Mouse (Mus musculus) stomach, postnatal 0 days (tissue): ENCODE results near the gene Zfand3. TPM values are rescaled to one million over a fixed set of nuclear protein-coding genes. Genes with fewer than 3 reads are reported as not detected.

Source experiments
- ATAC-seq: fragments of 200-750 bp; cut with Nextera tagmentation; 2 replicates; pipeline ENCODE4 v1.8.0; 2017; ENCODE audit not compliant: low FRiP score, low TSS enrichment
- DNase-seq: peaks from one replicate; pipeline ENCODE4 v3.0.0-alpha.2; 2016; ENCODE audit warnings: low spot score
- H3K27ac ChIP-seq: fragments of 300-500 bp; sonication (generic); replicated peaks from 2 replicates; pipeline ENCODE4 v1.5.1; 2014; ENCODE audit warnings: mild to moderate bottlenecking, control low read depth
- H3K27me3 ChIP-seq: fragments of 300-500 bp; sonication (generic); 2 replicates; pipeline ENCODE4 v1.6.1; 2014; ENCODE audit warnings: low read length; ENCODE audit not compliant: control insufficient read depth, insufficient read depth
- H3K36me3 ChIP-seq: fragments of 300-500 bp; sonication (generic); 2 replicates; pipeline ENCODE4 v1.6.1; 2014; ENCODE audit warnings: low read length, mixed read lengths; ENCODE audit not compliant: control insufficient read depth, insufficient read depth
- H3K4me1 ChIP-seq: fragments of 300-500 bp; sonication (generic); replicated peaks from 2 replicates; pipeline ENCODE4 v1.6.1; 2014; ENCODE audit warnings: antibody characterized with exemption; ENCODE audit not compliant: control insufficient read depth, insufficient read depth
- H3K4me2 ChIP-seq: fragments of 300-500 bp; sonication (generic); replicated peaks from 2 replicates; pipeline ENCODE4 v1.6.1; 2014; ENCODE audit warnings: low read depth, mild to moderate bottlenecking, control low read depth, moderate library complexity
- H3K4me3 ChIP-seq: fragments of 300-500 bp; sonication (generic); 2 replicates; pipeline ENCODE4 v1.5.1; 2014; ENCODE audit warnings: low read depth, low read length, control low read depth
- H3K9ac ChIP-seq: fragments of 300-500 bp; sonication (generic); 2 replicates; pipeline ENCODE4 v1.6.1; 2014; ENCODE audit warnings: mild to moderate bottlenecking, low read length, control low read depth, mixed read lengths
- H3K9me3 ChIP-seq: fragments of 300-500 bp; sonication (generic); 2 replicates; pipeline ENCODE4 v1.6.1; 2016; ENCODE audit warnings: low read length; ENCODE audit not compliant: control insufficient read depth
- CTCF ChIP-seq: IDR thresholded peaks from 2 replicates; pipeline ENCODE4 v1.5.1; 2016; ENCODE audit warnings: antibody characterized with exemption, low read depth, mild to moderate bottlenecking, moderate library complexity
- EP300 ChIP-seq: optimal IDR thresholded peaks from 2 replicates; pipeline ENCODE3; 2016; ENCODE audit warnings: antibody characterized with exemption
- WGBS: fragments of 180-500 bp; shearing (Covaris S2); extraction: QIAGEN DNeasy Blood & Tissue Kit; methylation state at CpG from one replicate; pipeline ENCODE4 v1.1.7; 2014; 5-methylcytosine and 5-hydroxymethylcytosine counted together
- polyA plus RNA-seq: library from polyadenylated mRNA; unstranded; fragments of >200 nt; fragmentation: Nextera tagmentation; extraction: Ambion mirVana; gene quantifications from 2 replicates; pipeline ENCODE4 v1.2.1, GENCODE M21; 2015

The Zfand3 gene
- polyA plus RNA-seq, 1 experiment from 2014 or later, result 35.5 TPM

DNA sequence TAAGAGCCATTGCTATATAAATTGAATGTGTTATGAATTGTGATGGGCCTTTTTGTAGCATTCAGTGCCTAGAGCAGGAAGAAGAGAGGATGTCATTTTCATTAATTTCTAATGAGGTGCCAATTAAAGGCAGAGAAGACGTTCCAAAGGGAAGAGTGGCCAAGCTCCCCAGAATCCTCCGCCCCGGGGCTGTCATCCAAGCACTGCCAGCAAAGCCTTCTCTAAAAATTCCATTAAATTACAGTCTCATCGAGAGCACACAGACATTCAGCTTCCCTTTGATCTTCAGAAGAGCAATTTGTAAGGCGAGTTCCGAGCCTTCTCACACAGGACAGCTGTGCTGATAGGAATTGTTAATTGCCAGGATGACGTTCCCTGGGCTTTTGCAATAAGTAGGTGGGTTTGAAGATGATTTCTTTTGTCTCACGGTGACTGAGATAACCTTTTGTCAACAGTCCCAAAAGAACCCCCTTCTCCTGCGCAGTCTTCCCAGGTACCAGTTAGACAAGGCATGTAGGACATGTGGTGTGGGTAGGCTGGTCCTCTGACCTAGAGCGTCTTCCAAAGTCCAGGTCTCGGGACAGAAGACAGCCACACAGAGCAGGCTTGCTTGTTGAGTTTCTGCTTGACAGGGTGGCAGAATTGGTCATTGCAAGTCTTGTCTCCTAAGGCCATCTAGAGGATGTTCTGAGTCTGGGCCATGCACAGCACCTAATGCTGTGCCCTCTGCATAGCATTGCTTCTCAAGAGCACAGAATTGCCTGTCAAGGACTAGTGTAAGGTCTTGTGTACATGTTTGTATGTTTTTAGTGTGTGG, 190.3 kb downstream of the Zfand3 start:
- H3K9ac ChIP-seq, result no peak overlapping the region
- H3K27me3 ChIP-seq, result no peaks in the 10 kb centered on the region
- 59% methylated on average over 11 of the region's 11 CpGs for WGBS
- no peak overlapping the region for H3K27ac ChIP-seq
- DNase-seq, result no peak
- H3K4me1 ChIP-seq, result 0 out of 2 replicates have a peak, but pooled peaks cover 6% of the 10 kb centered on the region
- no peak for ATAC-seq
- H3K4me2 ChIP-seq, result no peak overlapping the region
- TF ChIP-seq EP300, result no peak
- TF ChIP-seq CTCF, result peak; percentile 55
- peaks cover 6% of the 10 kb centered on the region; the same call in 1 of the 2 replicates for H3K36me3 ChIP-seq
- H3K9me3 ChIP-seq, result no peaks in the 10 kb centered on the region
- H3K4me3 ChIP-seq, result no peak overlapping the region

DNA sequence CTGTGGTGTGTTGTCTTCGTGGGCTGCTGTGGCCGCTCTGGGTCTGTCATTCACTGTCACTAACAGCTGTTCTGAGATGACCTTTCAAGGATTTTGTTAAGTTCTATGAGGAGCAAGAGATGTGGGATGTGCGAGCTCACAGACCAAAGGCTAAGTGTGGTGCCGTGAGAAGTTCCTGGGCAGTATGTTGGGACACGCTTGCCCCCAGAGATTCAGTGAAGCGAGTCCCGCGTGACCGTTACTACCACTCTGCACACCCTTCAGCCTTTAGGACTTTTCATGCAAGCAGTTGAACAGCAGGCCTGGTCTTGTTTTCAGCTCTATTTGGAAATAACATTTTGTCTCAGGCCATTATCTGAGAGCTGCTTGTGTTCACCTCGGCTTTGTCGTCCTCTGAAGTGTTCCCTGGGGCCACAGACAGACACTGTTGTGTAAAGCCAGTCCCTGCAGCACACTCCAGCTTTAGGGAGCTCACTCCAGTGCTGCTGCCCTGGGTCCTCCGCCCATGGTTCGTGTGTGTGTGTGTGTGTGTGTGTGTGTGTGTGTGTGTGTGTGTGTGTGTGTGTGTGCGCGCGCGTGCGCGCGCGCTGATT, 191.2 kb downstream of the Zfand3 start:
- H3K9ac ChIP-seq, result no peak overlapping the region
- H3K4me3 ChIP-seq, result no peak overlapping the region
- H3K27me3 ChIP-seq, result no peaks in the 10 kb centered on the region
- H3K36me3 ChIP-seq, result peaks cover 6% of the 10 kb centered on the region; the same call in 1 of the 2 replicates
- no peaks in the 10 kb centered on the region for H3K9me3 ChIP-seq
- peaks cover 9% of the 10 kb centered on the region; the same call in 1 of the 2 replicates for H3K4me1 ChIP-seq
- TF ChIP-seq EP300 (no peak), CTCF (no peak)
- WGBS, result 76% methylated on average over 19 of the region's 21 CpGs
- DNase-seq (no peak), ATAC-seq (no peak)
- H3K4me2 ChIP-seq, result no peak overlapping the region
- no peak overlapping the region for H3K27ac ChIP-seq

GRCm38 (mm10) chr17:30196401-30197279, 192.1 kb downstream of the Zfand3 start:
- Histone ChIP-seq H3K9me3 (no peaks in the 10 kb centered on the region), H3K36me3 (peaks cover 6% of the 10 kb centered on the region; the same call in 1 of the 2 replicates), H3K27me3 (no peaks in the 10 kb centered on the region), H3K4me2 (no peak overlapping the region), H3K4me3 (no peak overlapping the region), H3K9ac (no peak overlapping the region), H3K27ac (peak overlapping the region; percentile 45; the same call in 1 of the 2 replicates), H3K4me1 (peaks cover 10% of the 10 kb centered on the region; the same call in 1 of the 2 replicates)
- 65% methylated on average over 17 of the region's 17 CpGs for WGBS
- TF ChIP-seq CTCF (no peak), EP300 (no peak)
- ATAC-seq, result peak; percentile 36; the same call in 1 of the 2 replicates
- DNase-seq, result peak; percentile 27

DNA sequence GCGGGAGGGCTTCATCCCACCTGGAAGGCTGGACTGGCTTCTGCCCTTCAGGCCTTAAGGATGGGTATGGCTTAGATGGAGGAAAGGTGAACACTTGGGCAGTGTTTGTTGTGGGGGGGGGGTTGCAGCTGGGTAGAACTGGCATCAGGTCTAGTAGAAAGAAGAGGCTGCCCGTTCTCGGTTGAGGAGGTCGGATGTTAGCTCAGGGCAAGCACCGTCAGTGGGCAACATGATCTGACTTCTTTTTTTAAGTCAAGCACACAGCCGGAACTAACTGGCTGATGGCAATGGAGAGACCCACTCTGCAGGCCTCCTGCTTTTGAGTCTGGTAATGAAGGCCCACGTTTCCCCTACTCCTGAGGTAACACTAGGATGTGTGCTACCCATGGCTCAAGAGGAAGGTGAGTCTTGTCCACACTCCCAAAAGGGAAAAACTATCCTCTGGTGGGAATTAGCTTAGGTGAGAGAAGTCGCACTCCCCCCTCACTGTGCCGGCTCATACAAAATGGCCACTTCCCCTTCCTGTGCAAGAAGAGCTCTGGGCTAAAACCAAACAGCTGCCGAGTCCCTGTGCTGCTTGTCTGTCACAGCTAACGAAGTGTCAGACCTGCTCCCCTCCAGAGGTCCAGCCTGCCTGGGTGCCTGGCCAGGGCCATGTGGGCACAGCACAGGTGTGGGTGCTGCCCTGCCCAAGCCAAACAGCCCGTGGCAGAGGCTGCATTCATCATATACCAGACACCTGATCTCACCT, 192.9 kb downstream of the Zfand3 start:
- 61% methylated on average over 12 of the region's 12 CpGs for WGBS
- peak overlapping the region; percentile 45; the same call in 1 of the 2 replicates for H3K27ac ChIP-seq
- no peaks in the 10 kb centered on the region for H3K27me3 ChIP-seq
- DNase-seq, result no peak
- no peak overlapping the region for H3K4me3 ChIP-seq
- peak; percentile 14; the same call in 1 of the 2 replicates for ATAC-seq
- TF ChIP-seq EP300, result no peak
- TF ChIP-seq CTCF, result no peak
- H3K4me1 ChIP-seq, result peaks cover 10% of the 10 kb centered on the region; the same call in 1 of the 2 replicates
- H3K9ac ChIP-seq, result no peak overlapping the region; the same call in 1 of the 2 replicates
- H3K9me3 ChIP-seq, result no peaks in the 10 kb centered on the region
- no peak overlapping the region for H3K4me2 ChIP-seq
- peaks cover 5% of the 10 kb centered on the region; the same call in 1 of the 2 replicates for H3K36me3 ChIP-seq

DNA sequence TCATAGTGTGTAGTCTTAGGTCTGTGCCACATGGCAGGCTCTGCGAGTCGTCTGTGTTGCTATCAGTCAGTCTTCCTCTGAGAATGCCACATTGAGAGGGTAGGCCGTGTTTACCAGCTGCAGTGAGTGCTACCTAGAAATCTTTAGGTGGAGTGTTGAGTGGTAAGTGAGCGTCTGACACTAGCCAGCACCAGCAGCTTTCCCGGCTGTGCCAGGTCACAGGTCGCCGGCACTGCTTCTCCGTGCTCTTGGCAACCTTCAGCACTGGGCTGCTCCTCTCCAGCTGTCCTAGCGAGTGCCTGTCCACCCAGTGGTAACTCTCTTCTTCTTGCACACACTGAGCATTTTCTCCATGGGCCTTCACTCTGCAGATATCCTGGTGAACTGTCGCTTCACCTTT, 193.9 kb downstream of the Zfand3 start:
- H3K9me3 ChIP-seq, result no peaks in the 10 kb centered on the region
- H3K27me3 ChIP-seq, result no peaks in the 10 kb centered on the region
- no peaks in the 10 kb centered on the region for H3K36me3 ChIP-seq
- no peak overlapping the region for H3K9ac ChIP-seq
- H3K4me2 ChIP-seq, result no peak overlapping the region
- H3K27ac ChIP-seq, result no peak overlapping the region
- no peak for DNase-seq
- 44% methylated on average over 10 of the region's 10 CpGs for WGBS
- H3K4me1 ChIP-seq, result peaks cover 10% of the 10 kb centered on the region; the same call in 1 of the 2 replicates
- no peak for ATAC-seq
- H3K4me3 ChIP-seq, result no peak overlapping the region
- no peak for TF ChIP-seq CTCF
- TF ChIP-seq EP300, result no peak
